ENCODE assay signal across 34 mouse cellular contexts in the genomic region with DNA sequence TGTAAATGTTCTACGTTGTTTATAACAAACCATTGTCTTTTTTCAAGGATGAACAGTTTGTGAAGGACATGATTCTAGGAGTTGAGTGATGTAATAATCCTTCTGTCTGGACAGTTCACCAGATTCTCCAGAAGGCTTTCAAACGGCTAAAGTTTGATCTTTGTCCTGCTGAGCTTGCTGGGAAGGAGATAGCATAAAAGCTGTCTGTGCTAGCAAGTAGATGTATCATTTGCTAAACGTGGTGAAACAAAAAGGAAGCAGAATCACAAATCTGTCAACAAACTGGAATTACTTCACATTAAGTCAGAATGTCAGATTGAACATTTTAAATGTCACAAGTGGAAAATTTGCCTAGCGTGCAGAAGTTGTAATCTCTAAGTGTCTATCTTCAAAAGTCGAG.
"Had no signal": no experiment of that assay in that cellular context is flagged by ENCODE, and none has a peak within 500 bp of the region (broad histone marks: within the 10 kb centered on the region; RNA-seq: fewer than 3 reads in every experiment).

No protein-coding gene starts in this region.

- H3K4me3 ChIP-seq: heart, adult 2 months; heart, embryonic 10.5 days; heart, embryonic 12.5 days; heart, embryonic 13.5 days; heart, embryonic 15.5 days; hindbrain, embryonic 10.5 days; hindbrain, embryonic 12.5 days; hindbrain, embryonic 13.5 days; hindbrain, embryonic 15.5 days; intestine, embryonic 15.5 days; kidney, embryonic 15.5 days; layer of hippocampus, adult 2 months; left cerebral cortex, adult 2 months had no signal

- H3K27me3 ChIP-seq: heart, embryonic 12.5 days; heart, embryonic 13.5 days; heart, embryonic 15.5 days; hindbrain, embryonic 12.5 days; hindbrain, embryonic 13.5 days; hindbrain, embryonic 15.5 days; intestine, embryonic 15.5 days; kidney, embryonic 15.5 days had no signal

- H3K9me3 ChIP-seq: heart, embryonic 10.5 days; heart, embryonic 12.5 days; heart, embryonic 13.5 days; heart, embryonic 15.5 days; hindbrain, embryonic 10.5 days; hindbrain, embryonic 12.5 days; hindbrain, embryonic 13.5 days; hindbrain, embryonic 15.5 days; intestine, embryonic 15.5 days; kidney, embryonic 15.5 days had no signal

- H3K27ac ChIP-seq: heart, adult 2 months; heart, embryonic 10.5 days; heart, embryonic 13.5 days; heart, embryonic 15.5 days; hindbrain, embryonic 10.5 days; hindbrain, embryonic 12.5 days; hindbrain, embryonic 13.5 days; hindbrain, embryonic 14.5 days; hindbrain, embryonic 15.5 days; hindbrain, postnatal 0 days; intestine, embryonic 15.5 days; kidney, embryonic 15.5 days; kidney, postnatal 0 days; layer of hippocampus, adult 2 months; left cerebral cortex, adult 2 months had no signal

- H3K9ac ChIP-seq: heart, embryonic 12.5 days; heart, embryonic 13.5 days; heart, embryonic 15.5 days; hindbrain, embryonic 12.5 days; hindbrain, embryonic 13.5 days; hindbrain, embryonic 14.5 days; hindbrain, embryonic 15.5 days; intestine, embryonic 15.5 days; kidney, embryonic 15.5 days had no signal

- DNase-seq: heart, adult 2 months; heart, postnatal 10 days; heart, postnatal 14 days; heart, postnatal 36 days; heart, postnatal 4 days; kidney, adult 11 months; kidney, adult 18-20 months; kidney, postnatal 10 days; kidney, postnatal 14 days; kidney, postnatal 25 days; kidney, postnatal 36 days; kidney, postnatal 4 days; layer of hippocampus, adult 9-11 months; layer of hippocampus, postnatal 36 days had no signal

- H3K36me3 ChIP-seq: intestine, embryonic 15.5 days had no signal

- H3K4me2 ChIP-seq: heart, embryonic 11.5 days; heart, embryonic 12.5 days; heart, embryonic 13.5 days; heart, embryonic 15.5 days; hindbrain, embryonic 12.5 days; hindbrain, embryonic 13.5 days; hindbrain, embryonic 14.5 days; hindbrain, embryonic 15.5 days; intestine, embryonic 15.5 days; kidney, embryonic 15.5 days had no signal

- H3K4me1 ChIP-seq: hindbrain, embryonic 10.5 days; hindbrain, embryonic 12.5 days; hindbrain, embryonic 13.5 days; hindbrain, embryonic 15.5 days; intestine, embryonic 15.5 days; kidney, embryonic 15.5 days had no signal

- ATAC-seq: hindbrain, embryonic 16.5 days; hindbrain, postnatal 0 days; inflammation-experienced regulatory T-cells, adult 6 months; intestine, embryonic 15.5 days; intestine, embryonic 16.5 days; intestine, postnatal 0 days had no signal
